Mouse (Mus musculus): ENCODE results near the gene Olfr284.

DNA sequence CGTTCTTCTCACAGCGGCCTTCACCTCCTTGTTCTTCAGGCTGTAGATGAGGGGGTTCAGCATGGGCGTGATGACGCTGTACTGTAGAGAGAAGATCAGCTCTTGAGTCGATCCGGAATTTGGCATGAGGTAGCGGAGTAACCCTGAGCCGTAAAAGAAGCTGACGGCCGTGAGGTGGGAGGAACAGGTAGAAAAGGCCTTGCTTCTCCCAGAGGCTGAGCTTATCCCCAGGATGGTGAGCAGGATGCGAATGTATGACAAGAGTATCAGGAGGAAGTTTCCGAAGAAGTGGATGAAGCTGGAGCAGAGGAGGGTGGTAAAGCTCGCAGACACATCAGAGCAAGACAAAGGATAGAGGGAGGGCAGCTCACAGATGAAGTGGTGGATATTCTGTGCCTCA, 37.4 kb upstream of the Olfr284 start:
- TF ChIP-seq CTCF (IDR thresholded peaks at IDR 0.05; ENCODE audit: insufficient read depth, low read depth, low read length), result no peak
- no peak for TF ChIP-seq POLR2A (IDR thresholded peaks at IDR 0.05; ENCODE audit: insufficient read depth, low read depth, low read length)

All from olfactory bulb, adult 2 months (tissue).